Mouse (Mus musculus) neural tube, embryonic 10.5 days (tissue): ENCODE results near the gene Tnni1.

ENCODE experiments used
- DNase-seq: peaks from one replicate; pipeline ENCODE4 v3.0.0-alpha.2; 2017; ENCODE audit warnings: low spot score; ENCODE audit errors: extremely low spot score

The Tnni1 gene

GRCm38 (mm10) chr1:135800192-135800950 is 21.1 kb downstream of the Tnni1 start:
- DNase-seq, result no peak

GRCm38 (mm10) chr1:135807546-135807945 is 28.3 kb downstream of the Tnni1 start:
- no peak for DNase-seq

GRCm38 (mm10) chr1:135810180-135810579 is 30.9 kb downstream of the Tnni1 start:
- DNase-seq, result no peak

- DNase-seq, result peak; percentile 88
These were observed 31.9 kb downstream of the Tnni1 start for GRCm38 (mm10) chr1:135811016-135811646.

- no peak for DNase-seq
These were observed 33.0 kb downstream of the Tnni1 start for GRCm38 (mm10) chr1:135812205-135812604.

GRCm38 (mm10) chr1:135812618-135813017 is 33.4 kb downstream of the Tnni1 start:
- DNase-seq, result no peak

- no peak for DNase-seq
These were observed 33.8 kb downstream of the Tnni1 start for GRCm38 (mm10) chr1:135813071-135813470.

- no peak for DNase-seq
These were observed 34.6 kb downstream of the Tnni1 start for GRCm38 (mm10) chr1:135813687-135814395.

- DNase-seq, result no peak
These were observed 35.3 kb downstream of the Tnni1 start for GRCm38 (mm10) chr1:135814531-135814930.

GRCm38 (mm10) chr1:135817595-135817994 is 38.4 kb downstream of the Tnni1 start:
- DNase-seq, result no peak

- peak; percentile 54 for DNase-seq
These were observed 39.4 kb downstream of the Tnni1 start, which contains the start of gene Lad1 for GRCm38 (mm10) chr1:135818481-135819086. Gene Lad1, plus strand, starts transcription at chr1:135818598.

- no peak for DNase-seq
These were observed 40.8 kb downstream of the Tnni1 start for GRCm38 (mm10) chr1:135820071-135820470.

- DNase-seq, result no peak
These were observed 41.6 kb downstream of the Tnni1 start for GRCm38 (mm10) chr1:135820736-135821364.

- DNase-seq, result no peak
These were observed 42.5 kb downstream of the Tnni1 start for GRCm38 (mm10) chr1:135821780-135822179.

- DNase-seq, result peak; percentile 50
These were observed 49.7 kb downstream of the Tnni1 start for GRCm38 (mm10) chr1:135828918-135829317.

GRCm38 (mm10) chr1:135834206-135834859 is 55.1 kb downstream of the Tnni1 start:
- no peak for DNase-seq

GRCm38 (mm10) chr1:135834983-135835382 is 55.7 kb downstream of the Tnni1 start:
- no peak for DNase-seq

GRCm38 (mm10) chr1:135835716-135836483 is 56.7 kb downstream of the Tnni1 start, which contains the start of gene Tnnt2:
Gene Tnnt2, plus strand, starts transcription at chr1:135836354.
- no peak for DNase-seq

- no peak for DNase-seq
These were observed 59.4 kb downstream of the Tnni1 start for GRCm38 (mm10) chr1:135838626-135839025.

GRCm38 (mm10) chr1:135839065-135839464 is 59.8 kb downstream of the Tnni1 start:
- DNase-seq, result no peak
